Mouse (Mus musculus) cerebellum, postnatal 10 days (tissue): ENCODE data around the gene Olfr550.

ENCODE experiments used
- DNase-seq, 2 experiments: peaks; one replicate each; pipeline ENCODE4 v3.0.0; 2021; ENCODE audit warnings: mixed read lengths in 2 of 2

Gene Olfr550

GRCm38 (mm10) chr7:102571142-102571541 lies at the start of gene Olfr550:
TSS of gene Olfr550 (plus strand) at chr7:102571442.
- DNase-seq = no peak

DNA sequence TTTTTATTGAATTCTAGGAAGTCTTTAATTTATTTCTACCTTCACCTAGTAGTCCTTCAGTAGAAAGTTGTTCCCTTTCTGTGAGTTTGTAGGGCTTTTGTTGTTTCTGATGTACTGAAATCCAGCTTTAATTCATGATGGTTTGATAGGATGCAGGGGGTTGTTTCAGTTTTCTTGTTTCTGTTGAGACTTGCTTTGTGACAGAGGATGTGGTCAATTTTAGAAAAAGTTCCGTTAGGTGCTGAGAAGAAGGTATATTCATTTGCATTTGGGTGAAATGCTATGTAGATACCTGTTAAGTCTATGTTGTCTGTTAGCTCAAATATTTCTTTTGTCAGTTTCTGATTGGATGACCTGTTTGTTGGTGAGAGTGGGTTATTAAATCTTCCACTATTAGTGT lies 42.2 kb upstream of the Olfr550 start:
- no peak for DNase-seq

GRCm38 (mm10) chr7:102534449-102534848 lies 36.8 kb upstream of the Olfr550 start, which contains the start of gene Olfr547:
TSS of gene Olfr547 (plus strand) at chr7:102534749.
- DNase-seq = no peak

DNA sequence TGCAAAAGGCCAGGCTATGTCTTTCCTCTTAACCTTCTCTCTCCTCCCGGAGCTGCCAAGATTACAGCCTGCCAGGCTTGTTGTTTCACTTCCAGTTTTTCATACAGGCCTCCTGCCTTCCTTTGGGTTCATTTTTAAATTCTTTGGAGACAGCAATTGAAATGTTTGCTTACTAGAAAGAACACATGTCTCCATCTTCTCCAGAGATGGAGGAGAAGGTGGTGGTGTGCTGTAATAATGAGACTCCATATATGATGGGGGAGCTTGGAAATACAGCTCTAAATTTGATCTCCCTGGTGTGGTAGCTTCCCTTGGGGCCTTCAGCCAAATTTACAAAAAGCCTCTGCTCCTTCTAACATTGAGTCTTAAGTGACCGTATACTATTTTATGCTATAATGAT lies 30.6 kb upstream of the Olfr550 start, which contains the start of gene Olfr548-ps1:
Gene Olfr548-ps1, plus strand, starts transcription at position 301 of the 400 bp plus-strand sequence.
- DNase-seq = no peak

DNA sequence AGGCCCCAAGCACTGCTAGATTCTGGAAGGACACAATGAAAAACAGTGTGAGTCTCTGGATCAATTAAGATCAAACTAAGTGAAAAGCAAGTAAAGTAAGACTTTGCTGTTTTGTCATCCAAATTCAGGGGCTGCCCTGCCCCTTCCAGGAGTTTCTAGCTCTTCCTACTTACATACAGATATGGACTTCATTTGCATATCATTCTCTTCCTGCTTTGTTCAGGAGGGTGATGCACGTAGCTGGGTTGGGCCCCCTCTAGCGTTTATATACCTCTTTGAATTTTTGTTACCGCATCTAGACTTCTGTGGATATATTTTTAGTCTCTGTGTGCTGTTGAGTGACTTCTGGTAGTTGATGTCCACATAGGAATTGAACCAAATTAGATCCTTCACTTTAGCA lies 30.0 kb upstream of the Olfr550 start:
- no peak for DNase-seq

- no peak for DNase-seq
Measured at GRCm38 (mm10) chr7:102549570-102549969, 21.7 kb upstream of the Olfr550 start, which contains the start of gene Olfr549. TSS of gene Olfr549 (plus strand) at chr7:102549870.

- DNase-seq = no peak
Measured at GRCm38 (mm10) chr7:102553279-102553678, 18.0 kb upstream of the Olfr550 start.

GRCm38 (mm10) chr7:102564999-102565997 lies 5.9 kb upstream of the Olfr550 start, which contains the start of gene Trim21:
TSS of gene Trim21 (minus strand) at chr7:102565486.
- DNase-seq = peak; percentile 67 to 75

GRCm38 (mm10) chr7:102566219-102566618 lies 5.0 kb upstream of the Olfr550 start:
- no peak for DNase-seq

DNA sequence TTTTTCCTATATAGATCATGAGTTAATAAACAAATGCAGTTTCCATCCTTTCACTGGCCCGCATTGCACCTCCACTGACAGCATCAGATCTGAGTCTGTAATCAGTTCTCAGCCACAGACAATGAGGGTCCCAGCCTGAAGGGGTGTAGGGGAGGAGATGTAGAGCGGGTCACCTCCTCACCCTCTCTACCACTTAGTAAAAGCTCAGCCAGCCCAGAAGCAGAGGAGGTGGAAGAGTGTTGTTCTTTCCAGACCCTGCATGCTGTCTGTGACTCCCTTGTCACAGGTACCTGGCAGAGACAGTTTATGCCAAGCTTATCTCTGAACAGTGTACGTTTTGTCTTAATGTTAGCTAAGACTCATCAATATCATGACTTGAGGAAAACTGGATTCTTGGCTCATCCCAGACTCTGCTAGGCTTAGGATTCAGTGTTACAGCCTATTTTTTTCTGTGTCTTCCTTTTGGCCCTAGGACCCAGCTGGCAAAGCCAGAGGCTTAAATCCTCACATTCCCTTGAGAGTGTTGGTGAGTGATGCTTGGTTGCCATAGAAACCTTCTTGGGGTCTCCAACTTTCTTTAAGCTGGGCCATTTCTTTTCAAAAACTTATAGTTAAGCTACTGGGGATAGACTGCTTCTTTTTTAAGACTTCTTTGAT lies 2.1 kb downstream of the Olfr550 start:
- DNase-seq = peak in 1 of 2 experiments; percentile 3

GRCm38 (mm10) chr7:102575998-102576397 lies 4.8 kb downstream of the Olfr550 start:
- no peak for DNase-seq

DNA sequence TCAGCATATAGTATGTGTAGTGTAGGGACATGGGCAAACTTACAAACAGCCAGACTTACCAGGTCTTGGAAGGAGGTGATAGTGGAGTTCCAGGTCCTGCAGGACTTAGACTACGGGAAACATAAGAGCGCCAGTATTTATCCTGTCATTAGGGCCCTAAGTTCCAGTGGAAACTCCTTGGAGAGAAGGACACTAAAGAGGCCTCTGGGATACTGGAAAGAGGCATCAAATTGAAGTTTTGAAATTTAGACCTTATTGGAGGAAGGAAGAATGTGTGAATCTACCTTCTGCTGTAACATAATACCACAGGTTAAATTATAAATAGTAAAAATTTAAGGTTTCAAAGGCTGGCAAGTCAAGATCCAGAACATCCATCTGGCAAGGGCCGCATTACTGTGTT lies 20.5 kb downstream of the Olfr550 start, which contains the start of gene Olfr551:
Gene Olfr551, minus strand, starts transcription at position 101 of the 400 bp plus-strand sequence.
- DNase-seq = no peak

- DNase-seq = no peak
Measured at GRCm38 (mm10) chr7:102597378-102598031, 26.3 kb downstream of the Olfr550 start, which contains the start of gene Olfr552. TSS of gene Olfr552 (plus strand) at chr7:102597770.

DNA sequence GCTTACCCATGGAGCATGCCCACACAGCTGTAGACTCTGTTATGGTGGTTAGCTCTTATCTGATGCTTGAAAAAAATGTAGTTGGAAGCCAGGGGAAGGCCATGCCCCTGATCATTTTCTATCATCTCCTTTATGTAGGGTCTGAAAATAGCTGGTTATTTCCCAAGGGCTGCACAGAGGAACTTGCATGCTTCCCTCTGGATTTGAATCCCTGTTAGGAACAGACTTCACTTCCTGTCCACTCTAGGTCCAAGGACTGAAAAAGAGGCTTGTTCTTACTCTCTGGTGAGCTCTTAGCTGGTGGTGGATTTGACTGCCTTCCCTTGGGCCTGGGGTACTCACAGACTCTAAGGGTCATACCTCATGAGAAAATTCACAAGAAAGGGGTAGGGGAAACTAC lies 46.9 kb downstream of the Olfr550 start, which contains the start of gene Olfr553:
Gene Olfr553, minus strand, starts transcription at position 101 of the 400 bp plus-strand sequence.
- DNase-seq = no peak

- peak; percentile 68 for DNase-seq
Measured at GRCm38 (mm10) chr7:102619608-102620007, 48.4 kb downstream of the Olfr550 start.

DNA sequence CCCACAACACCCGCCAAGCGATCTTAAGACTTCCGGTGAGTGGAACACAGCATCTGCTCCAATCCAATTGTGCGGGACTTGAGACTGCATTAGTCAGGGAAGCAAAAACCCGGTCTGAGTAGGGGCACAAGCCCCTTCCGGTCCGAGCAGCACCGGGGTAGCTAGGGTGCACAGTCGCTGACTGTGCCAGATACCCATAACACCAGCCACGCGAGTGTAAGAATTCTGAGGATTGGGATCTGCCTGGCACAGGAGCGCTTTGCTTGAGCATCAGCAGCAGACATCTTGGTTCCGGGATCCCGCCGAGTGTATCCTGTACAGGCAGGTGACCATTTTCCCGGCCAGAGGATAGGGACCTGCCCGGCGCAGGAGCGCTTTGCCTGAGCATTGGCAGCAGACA lies 49.1 kb downstream of the Olfr550 start:
- DNase-seq = peak in 1 of 2 experiments; percentile 3
